Mouse (Mus musculus) kidney, adult 2 months (tissue): ENCODE data around the gene Sox5. TPM values are rescaled to one million over a fixed set of nuclear protein-coding genes. Genes with fewer than 3 reads are reported as not detected.

Source experiments
- DNase-seq: peaks from one replicate; pipeline ENCODE4 v3.0.0; 2021
- H3K27ac ChIP-seq: fragments of 200-500 bp; 2 replicates; pipeline ENCODE4 v1.5.1; 2012; ENCODE audit warnings: low read depth, low read length, control low read depth, inconsistent platforms; ENCODE audit not compliant: insufficient read depth
- H3K27me3 ChIP-seq: fragments of 200-500 bp; replicated peaks from 2 replicates; pipeline ENCODE4 v1.6.1; 2012; ENCODE audit warnings: mild to moderate bottlenecking, moderate library complexity, low read length, inconsistent platforms; ENCODE audit not compliant: control insufficient read depth, insufficient read depth
- H3K36me3 ChIP-seq: fragments of 200-500 bp; 2 replicates; pipeline ENCODE4 v1.6.1; 2012; ENCODE audit warnings: mild to moderate bottlenecking, moderate library complexity, low read length, inconsistent platforms; ENCODE audit not compliant: control insufficient read depth, insufficient read depth
- H3K4me1 ChIP-seq: fragments of 200-500 bp; 2 replicates; pipeline ENCODE4 v1.6.1; 2011; ENCODE audit warnings: low read length; ENCODE audit not compliant: control insufficient read depth, insufficient read depth
- H3K4me3 ChIP-seq: fragments of 200-500 bp; 2 replicates; pipeline ENCODE4 v1.5.1; 2011; ENCODE audit warnings: mild to moderate bottlenecking, low read depth, low read length, control low read depth; ENCODE audit not compliant: insufficient read depth
- CTCF ChIP-seq: fragments of 200-500 bp; conservative IDR thresholded peaks from 2 replicates; pipeline ENCODE4 v1.5.1; 2011; ENCODE audit warnings: low read depth, mild to moderate bottlenecking, control low read depth, low read length, moderate library complexity, mixed read lengths; ENCODE audit not compliant: insufficient read depth, insufficient read length
- POLR2A ChIP-seq: fragments of 200-500 bp; IDR thresholded peaks from one replicate; pipeline ENCODE4 v1.6.1; 2011; ENCODE audit warnings: low read depth, low read length, control low read depth
- WGBS: fragments of 180-500 bp; shearing (Covaris S2); methylation state at CpG from one replicate; pipeline ENCODE4 v1.1.7; 2018; 5-methylcytosine and 5-hydroxymethylcytosine counted together
- polyA plus RNA-seq: library from polyadenylated mRNA; depleted of rRNA; stranded (reverse); fragments of >200 nt; gene quantifications from 2 replicates; pipeline ENCODE4 v1.2.3, GENCODE M21; 2012

Gene Sox5
- polyA plus RNA-seq, 1 experiment = 2.9 TPM

DNA sequence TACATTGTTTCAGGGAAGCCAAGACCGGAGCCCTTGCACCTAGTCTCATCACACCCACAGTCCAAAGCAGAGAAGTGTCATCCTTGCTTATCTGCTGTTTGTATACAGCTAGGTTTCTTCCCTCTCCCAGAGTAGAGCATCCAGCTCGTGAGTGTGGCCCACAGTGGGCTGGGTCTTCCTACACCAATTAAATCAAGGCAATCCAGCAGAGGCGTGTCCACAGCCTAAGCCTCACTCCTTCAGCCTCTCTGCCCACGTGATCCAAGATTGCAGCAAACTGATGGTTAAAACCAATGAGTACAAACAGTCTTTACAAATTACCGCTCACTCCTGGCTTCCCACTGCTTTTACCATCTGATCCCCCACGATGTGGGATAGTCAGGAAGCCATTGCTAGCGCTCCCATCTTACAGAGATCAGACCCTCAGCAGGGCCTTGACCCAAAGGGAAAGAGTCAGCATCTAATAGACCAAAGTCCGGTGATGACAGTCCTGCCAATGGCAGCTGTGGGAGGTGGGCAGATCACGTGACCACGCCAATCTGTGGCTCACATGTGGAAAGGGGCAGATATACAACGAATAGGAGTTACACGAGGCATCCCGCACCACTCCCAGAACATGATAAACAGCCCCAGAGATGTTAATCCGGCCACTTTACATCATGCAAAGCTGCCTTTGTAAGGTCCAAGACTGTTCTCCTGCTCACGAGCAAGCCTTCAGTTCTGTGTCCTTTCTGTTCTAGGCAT is 9.4 kb downstream of the Sox5 start:
- Histone ChIP-seq H3K4me1 (no peaks in the 10 kb centered on the region; the same call in 1 of the 2 replicates), H3K4me3 (no peak overlapping the region), H3K27me3 (no peaks in the 10 kb centered on the region), H3K27ac (no peak overlapping the region), H3K36me3 (no peaks in the 10 kb centered on the region)
- DNase-seq = no peak
- TF ChIP-seq POLR2A (no peak), CTCF (no peak)
- 77% methylated on average over 15 of the region's 15 CpGs for WGBS

DNA sequence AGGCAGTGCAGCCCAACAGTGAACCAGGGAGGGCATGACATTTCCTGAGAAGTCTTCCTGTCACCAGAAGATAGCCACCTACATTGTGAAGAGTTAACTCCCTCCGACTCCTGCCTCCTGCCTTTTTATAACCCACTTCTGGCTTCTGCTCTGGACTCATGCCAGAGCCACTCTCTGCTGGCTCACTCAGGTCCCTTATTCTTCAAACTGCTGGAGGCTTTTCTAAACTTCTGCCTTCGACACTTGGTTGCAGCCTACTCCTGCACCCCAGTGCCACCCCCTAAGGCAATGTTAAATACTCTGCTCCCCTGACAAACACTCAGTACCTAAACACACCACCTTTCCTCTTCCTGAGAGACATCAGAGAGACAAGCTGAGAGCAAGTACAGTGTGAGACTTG is 12.7 kb downstream of the Sox5 start:
- Histone ChIP-seq H3K36me3 (no peaks in the 10 kb centered on the region), H3K27ac (no peak overlapping the region), H3K4me3 (no peak overlapping the region), H3K27me3 (no peaks in the 10 kb centered on the region), H3K4me1 (no peaks in the 10 kb centered on the region; the same call in 1 of the 2 replicates)
- TF ChIP-seq POLR2A (no peak), CTCF (no peak)
- no peak for DNase-seq
- WGBS = 22% methylated on average over 2 of the region's 2 CpGs

DNA sequence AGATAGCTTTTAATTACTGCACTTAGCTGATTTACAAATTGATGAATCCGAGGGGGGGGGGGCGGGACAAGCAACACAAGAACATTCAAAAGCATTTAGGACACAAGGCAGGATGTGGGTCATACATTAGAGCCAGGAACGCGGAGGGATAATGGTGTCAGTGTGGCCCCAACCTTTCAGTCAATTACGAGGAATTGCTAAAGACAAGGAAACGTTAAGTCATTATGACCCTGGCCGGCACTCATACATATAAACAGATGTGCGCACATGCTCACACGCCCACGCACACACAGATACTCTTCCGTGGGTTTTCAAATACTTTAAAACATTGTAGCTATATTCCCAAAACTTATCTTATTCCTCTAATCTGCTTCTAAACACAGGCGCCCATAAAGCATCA is 19.9 kb downstream of the Sox5 start:
- no peak for TF ChIP-seq CTCF
- no peak for TF ChIP-seq POLR2A
- no peaks in the 10 kb centered on the region for H3K27me3 ChIP-seq

DNA sequence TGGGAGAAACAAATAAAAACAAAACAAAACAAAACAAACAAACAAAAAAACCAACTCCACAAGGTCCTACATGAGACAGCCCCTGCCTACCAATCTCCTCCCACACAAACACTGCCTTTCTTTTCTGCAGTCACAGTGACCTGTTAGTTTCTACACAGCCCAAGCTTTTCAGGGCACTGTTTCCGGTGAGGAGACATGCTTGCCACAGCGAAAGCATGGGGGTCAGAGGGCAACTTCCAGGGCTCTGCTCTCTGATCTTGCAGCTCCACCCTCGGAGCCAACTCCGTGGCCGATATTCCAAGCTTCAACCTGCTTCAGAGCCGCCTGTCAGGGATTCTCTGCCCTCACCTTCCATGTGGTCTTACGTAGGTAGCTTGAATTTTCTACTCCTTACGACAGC is 22.6 kb downstream of the Sox5 start:
- H3K27me3 ChIP-seq = no peaks in the 10 kb centered on the region
- DNase-seq = peak; percentile 34
- H3K4me3 ChIP-seq = no peak overlapping the region
- H3K36me3 ChIP-seq = no peaks in the 10 kb centered on the region
- TF ChIP-seq CTCF (no peak), POLR2A (no peak)
- WGBS = 39% methylated on average over 8 of the region's 8 CpGs
- H3K27ac ChIP-seq = no peak overlapping the region
- no peaks in the 10 kb centered on the region for H3K4me1 ChIP-seq

More for the DNA sequence above, 19.9 kb downstream of the Sox5 start:
- no peaks in the 10 kb centered on the region for H3K4me1 ChIP-seq
- 80% methylated on average over 12 of the region's 12 CpGs for WGBS
- no peak overlapping the region for H3K27ac ChIP-seq
- H3K4me3 ChIP-seq = no peak overlapping the region
- H3K36me3 ChIP-seq = no peaks in the 10 kb centered on the region
- DNase-seq = no peak

DNA sequence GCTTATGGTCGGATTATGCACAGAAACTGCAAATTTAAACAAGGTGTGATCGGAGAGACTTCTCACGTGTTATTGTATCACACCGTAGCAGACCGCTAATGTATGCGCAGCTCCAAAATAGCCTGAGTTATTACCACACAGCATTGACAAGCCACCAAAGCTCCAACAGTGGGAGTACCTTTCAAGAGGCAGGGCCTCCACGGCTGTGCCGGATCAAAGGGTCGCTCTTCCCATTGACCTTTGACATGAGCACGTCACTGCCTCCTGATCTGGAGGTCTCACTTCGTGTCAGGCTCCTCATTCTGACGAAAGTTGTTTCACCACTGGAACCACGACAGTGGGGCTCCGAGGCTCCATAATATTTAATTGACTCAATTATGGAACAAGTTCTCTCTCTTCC is 24.4 kb downstream of the Sox5 start:
- H3K27me3 ChIP-seq = no peaks in the 10 kb centered on the region
- TF ChIP-seq CTCF (no peak), POLR2A (no peak)
- 59% methylated on average over 14 of the region's 14 CpGs for WGBS
- H3K4me1 ChIP-seq = 0 out of 2 replicates have a peak, but pooled peaks cover 3% of the 10 kb centered on the region
- no peaks in the 10 kb centered on the region for H3K36me3 ChIP-seq
- H3K4me3 ChIP-seq = no peak overlapping the region
- H3K27ac ChIP-seq = no peak overlapping the region
- no peak for DNase-seq

DNA sequence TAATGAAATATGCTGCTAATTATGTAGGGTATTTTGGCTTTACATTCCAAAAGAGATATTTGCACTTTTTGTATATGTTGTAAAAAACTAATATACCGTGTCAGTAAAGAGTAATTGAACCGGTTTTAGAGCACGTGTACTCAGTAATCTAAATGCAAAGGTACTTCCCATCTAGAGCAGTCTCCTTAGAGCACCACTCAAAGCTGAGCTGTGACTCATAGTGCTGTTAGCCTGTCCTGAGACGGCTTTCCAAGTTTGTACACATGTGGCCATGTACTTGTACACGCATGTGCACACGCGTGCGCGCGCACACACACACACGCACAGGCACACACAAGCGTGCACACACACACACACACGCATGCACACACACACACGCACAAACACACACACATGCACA is 25.3 kb downstream of the Sox5 start:
- no peak overlapping the region for H3K4me3 ChIP-seq
- H3K27me3 ChIP-seq = no peaks in the 10 kb centered on the region
- WGBS = 91% methylated on average over 14 of the region's 14 CpGs
- no peak for DNase-seq
- H3K36me3 ChIP-seq = no peaks in the 10 kb centered on the region
- 0 out of 2 replicates have a peak, but pooled peaks cover 3% of the 10 kb centered on the region for H3K4me1 ChIP-seq
- TF ChIP-seq POLR2A = no peak
- no peak for TF ChIP-seq CTCF
- H3K27ac ChIP-seq = no peak overlapping the region

DNA sequence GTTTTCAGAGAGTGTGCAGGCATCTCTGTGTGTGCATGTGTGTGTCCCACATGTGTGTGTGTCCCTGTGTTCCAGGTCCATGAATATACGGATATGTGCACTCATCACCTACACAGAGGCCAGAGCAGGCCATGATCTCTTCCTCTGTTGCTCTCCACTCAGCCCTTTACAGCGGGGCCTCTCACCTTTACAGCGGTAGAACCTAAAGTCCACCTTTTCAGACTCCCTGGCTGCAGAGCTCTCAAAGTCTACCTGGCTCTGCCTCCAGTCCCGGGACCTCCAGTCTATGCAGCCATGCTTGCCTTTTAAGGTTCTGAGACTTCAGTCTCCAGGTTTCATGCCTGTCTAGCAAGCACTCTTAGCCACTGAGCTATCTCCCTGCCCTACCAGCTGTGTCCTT is 26.5 kb downstream of the Sox5 start:
- Histone ChIP-seq H3K4me1 (0 out of 2 replicates have a peak, but pooled peaks cover 3% of the 10 kb centered on the region), H3K4me3 (no peak overlapping the region), H3K27me3 (no peaks in the 10 kb centered on the region), H3K36me3 (no peaks in the 10 kb centered on the region), H3K27ac (no peak overlapping the region)
- TF ChIP-seq POLR2A (no peak), CTCF (no peak)
- WGBS = 83% methylated on average over 4 of the region's 4 CpGs
- DNase-seq = no peak
